Mouse (Mus musculus) cerebellum, adult 2 months (tissue): ENCODE measurements around the gene Sar1b.

Experiments used
- CTCF ChIP-seq: fragments of 200-500 bp; IDR thresholded peaks from 2 replicates; pipeline ENCODE4 v1.5.1; 2011; ENCODE audit warnings: low read depth, mild to moderate bottlenecking, control low read depth, low read length, moderate library complexity, borderline replicate concordance; ENCODE audit not compliant: insufficient read depth
- POLR2A ChIP-seq: fragments of 200-500 bp; IDR thresholded peaks from 2 replicates; pipeline ENCODE4 v1.6.1; 2011; ENCODE audit warnings: low read length, control low read depth, borderline replicate concordance; ENCODE audit not compliant: insufficient read depth

DNA sequence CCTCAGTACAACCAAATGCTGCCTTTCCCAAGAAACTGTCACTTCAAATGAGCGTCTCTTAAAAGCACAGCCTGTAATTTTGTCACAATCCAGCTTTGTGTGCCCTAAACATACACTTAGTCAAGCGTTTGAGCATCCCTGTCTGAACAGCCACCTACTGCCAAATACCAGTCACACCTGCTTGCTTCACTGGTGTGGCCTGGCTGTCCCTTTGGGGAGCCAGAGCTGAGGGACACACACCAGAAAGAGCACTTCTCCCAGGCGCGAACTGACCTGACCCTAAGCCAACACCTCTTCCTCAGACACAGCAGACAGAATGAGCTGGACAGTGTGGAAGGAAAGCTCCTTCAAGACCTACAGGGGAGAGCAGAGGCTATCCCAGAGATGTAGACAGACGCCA is 69.5 kb downstream of the Sar1b start:
- TF ChIP-seq CTCF (no peak), POLR2A (no peak)
